Mouse (Mus musculus): ENCODE measurements around the gene Ap1s3.

- TF ChIP-seq POLR2A (IDR thresholded peaks at IDR 0.05; ENCODE audit: insufficient read length, low read depth) (no peak), TCF12 (IDR thresholded peaks at IDR 0.05; ENCODE audit: insufficient read depth, poor library complexity, severe bottlenecking) (no peak), MYOG (IDR thresholded peaks at IDR 0.05; ENCODE audit: control insufficient read depth in 1 of 3, insufficient read depth in 1 of 3, insufficient read length in 2 of 3, low read depth in 2 of 3) (no peak), USF1 (IDR thresholded peaks at IDR 0.05; ENCODE audit: low read depth) (no peak), POLR2AphosphoS2 (IDR thresholded peaks at IDR 0.05; ENCODE audit: insufficient read length, low read depth) (no peak), MAX (IDR thresholded peaks at IDR 0.05; ENCODE audit: low read depth) (no peak), TCF3 (IDR thresholded peaks at IDR 0.05; ENCODE audit: insufficient read length, low read depth) (no peak), E2F4 (IDR thresholded peaks at IDR 0.05; ENCODE audit: insufficient read depth) (no peak), MYOD1 (IDR thresholded peaks at IDR 0.05; ENCODE audit: control insufficient read depth in 1 of 3, insufficient read length in 2 of 3, low read depth in 2 of 3) (no peak), CEBPB (IDR thresholded peaks at IDR 0.05; ENCODE audit: insufficient read depth, poor library complexity, severe bottlenecking) (no peak)
Observed at GRCm38 (mm10) chr1:79616492-79616891, 55.3 kb downstream of the Ap1s3 start.
